Mouse (Mus musculus) telencephalon, adult 2 months (tissue): ENCODE results near the gene Mcu.
A peak's percentile ranks its signal among the peaks of the same experiment; 100 is the strongest.

Experiments used
- DNase-seq: peaks from one replicate; pipeline ENCODE4 v3.0.0-alpha.2; 2011; ENCODE audit warnings: low read depth, low spot score

Mcu gene

DNA sequence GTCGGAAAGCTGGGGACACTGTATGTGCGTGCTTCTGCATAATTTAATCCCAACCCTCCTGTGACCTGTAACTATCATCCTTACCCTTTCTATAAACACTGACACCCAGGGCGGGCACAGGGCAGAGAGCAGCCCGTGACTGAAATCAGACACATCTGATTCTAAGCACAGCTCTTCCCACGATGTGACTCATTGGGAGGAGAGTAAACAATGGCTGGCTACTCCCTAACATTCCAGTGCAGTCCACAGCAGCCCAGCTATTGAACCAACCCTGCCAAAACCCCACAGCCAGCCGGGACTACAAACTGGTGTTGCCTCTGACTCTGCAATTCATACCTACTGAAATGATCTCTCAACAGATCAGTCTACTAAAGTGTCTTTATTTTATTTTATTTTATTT, 78.9 kb downstream of the Mcu start:
- no peak for DNase-seq

- DNase-seq = peak; percentile 46
Measured at GRCm38 (mm10) chr10:59532256-59532655, 84.2 kb downstream of the Mcu start.

DNA sequence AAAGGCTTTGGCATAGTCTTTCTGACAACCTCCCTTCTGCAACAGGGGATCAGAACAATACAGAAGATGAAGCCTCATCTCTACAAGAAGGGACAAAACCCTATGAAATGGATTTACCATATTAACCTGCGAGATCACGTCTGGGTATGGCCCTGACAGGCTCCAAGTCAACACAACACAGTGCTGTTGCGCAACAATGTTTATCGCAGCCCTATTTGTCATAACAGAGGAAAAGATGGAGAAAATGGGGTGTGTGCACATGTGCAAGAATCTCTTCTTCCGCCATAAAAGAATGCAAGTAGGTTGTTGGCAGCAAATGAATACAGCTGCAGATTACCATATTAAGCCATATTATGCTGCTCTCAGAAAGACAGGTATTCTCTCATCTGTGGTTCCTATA, 88.7 kb downstream of the Mcu start:
- DNase-seq = no peak

DNA sequence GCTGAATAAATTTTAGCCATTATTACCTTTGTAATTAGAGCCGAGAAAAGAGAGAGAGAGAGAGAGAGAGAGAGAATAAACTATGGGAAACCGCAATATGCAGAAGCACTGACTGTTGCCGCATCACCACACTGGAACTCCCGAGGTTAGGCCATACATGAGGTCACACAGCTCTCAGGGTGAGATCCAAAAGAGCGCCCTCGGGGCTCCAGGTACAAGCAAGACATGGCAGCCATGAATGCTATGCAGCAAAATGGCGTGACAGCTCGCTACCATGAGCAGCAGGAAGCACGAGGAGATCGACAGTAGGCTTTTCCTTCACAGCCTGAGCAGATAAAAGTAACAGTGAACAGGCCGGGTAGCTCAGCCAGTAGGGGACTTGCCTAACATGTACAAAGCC, 89.2 kb downstream of the Mcu start:
- DNase-seq = no peak

DNA sequence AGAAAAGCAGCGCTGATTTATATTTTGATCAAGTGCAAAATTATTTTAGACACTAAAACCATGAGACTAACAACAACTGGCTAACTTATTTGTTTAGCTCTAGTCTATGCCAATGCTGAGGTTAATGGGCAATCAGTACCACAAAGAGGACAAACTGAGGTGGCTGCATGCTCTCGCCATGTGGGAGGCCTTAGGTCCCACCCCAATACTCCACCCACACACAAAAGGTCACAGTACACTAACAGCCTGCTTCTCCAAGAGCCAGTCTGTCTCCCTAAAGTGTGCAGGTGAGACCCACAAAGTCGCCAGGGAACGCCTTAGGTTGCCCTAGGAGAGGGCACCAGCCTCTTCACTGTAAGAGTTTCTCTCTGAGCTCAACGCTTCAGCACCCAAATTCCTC, 91.8 kb downstream of the Mcu start:
- DNase-seq = no peak

DNA sequence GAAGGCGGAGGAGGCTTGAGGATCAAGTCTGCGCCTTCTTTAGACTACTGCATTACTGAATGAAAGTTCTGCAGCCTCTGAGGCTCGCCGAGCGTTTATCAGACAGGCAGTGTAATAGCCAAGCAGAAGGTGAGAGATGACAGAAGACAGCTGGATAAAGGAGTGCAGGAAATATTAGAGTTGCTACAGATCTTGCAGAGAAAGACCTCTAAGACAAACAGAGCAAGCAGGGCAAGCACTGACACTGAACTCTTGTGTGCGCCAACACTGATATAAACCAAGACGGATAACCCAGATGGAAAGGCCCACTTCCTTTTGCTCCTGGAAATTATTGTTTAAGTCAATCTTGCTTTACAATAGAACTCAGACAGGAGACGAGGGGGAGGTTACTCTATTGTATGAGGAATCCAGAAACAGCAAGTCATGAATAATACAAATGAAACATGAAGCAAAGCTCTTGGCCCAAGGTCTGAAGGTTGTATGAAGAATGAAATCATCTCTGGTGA, 92.6 kb downstream of the Mcu start:
- no peak for DNase-seq

DNA sequence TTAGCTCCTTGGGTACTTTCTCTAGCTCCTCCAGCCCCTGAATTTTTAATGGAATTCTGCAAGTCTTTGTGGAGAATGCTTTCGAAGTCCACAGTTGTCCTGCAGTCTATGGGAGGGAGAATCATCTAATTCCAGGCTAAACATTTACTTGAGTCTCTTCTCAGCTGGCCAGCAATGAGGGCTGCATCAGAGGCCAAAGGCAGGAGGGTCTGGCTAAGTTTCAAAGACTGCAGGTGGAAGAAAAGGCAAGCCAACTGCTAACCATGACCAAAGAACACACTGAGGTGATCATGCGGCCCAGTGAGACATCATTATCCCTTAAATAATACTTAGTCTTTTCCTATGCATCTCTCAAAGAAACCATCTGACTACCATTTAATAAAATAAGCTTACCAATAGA, 95.8 kb downstream of the Mcu start:
- no peak for DNase-seq

- DNase-seq = no peak
Measured at GRCm38 (mm10) chr10:59519411-59519810, 97.1 kb downstream of the Mcu start.

DNA sequence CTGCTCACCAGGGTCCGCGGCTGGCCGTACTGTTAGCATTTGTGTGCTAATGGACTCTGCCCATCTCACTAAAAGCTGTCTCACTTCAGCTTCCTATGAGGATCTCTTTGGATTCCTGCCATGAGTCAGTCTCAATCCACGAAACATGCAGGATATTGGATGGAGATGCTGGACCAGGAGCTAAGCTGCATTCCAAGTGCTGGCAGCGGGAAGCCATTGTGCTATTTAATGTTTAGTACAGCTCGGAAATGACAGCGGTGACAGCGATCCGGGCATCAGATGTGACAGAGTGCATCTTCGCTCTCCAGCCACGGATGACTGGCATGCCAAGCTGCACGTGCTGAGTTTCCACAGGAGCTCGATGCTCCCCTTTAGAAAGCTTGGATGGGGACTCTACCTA, 99.3 kb downstream of the Mcu start:
- no peak for DNase-seq

GRCm38 (mm10) chr10:59514739-59515464, 101.6 kb downstream of the Mcu start:
- no peak for DNase-seq

DNA sequence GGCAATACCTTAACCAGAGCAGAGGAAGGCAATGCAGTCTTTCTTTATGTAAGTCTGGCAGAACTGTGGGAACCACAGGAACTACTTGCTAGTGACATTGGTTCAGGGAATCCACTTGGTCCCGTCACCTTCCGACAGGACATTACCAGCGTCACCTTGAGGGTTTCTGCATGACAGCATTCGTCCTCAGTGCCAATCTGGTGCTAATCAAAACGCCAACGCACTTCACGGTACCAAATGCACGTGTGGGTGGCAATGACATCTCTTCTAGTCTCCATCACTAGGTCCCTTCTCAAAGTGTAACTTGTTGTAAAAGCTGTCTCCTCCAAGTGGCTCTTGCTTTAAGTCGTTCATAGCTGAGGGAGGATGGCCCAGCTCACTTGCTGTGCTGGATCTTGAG, 104.3 kb downstream of the Mcu start:
- DNase-seq = no peak

- DNase-seq = no peak
Measured at GRCm38 (mm10) chr10:59511427-59511963, 105.0 kb downstream of the Mcu start.

DNA sequence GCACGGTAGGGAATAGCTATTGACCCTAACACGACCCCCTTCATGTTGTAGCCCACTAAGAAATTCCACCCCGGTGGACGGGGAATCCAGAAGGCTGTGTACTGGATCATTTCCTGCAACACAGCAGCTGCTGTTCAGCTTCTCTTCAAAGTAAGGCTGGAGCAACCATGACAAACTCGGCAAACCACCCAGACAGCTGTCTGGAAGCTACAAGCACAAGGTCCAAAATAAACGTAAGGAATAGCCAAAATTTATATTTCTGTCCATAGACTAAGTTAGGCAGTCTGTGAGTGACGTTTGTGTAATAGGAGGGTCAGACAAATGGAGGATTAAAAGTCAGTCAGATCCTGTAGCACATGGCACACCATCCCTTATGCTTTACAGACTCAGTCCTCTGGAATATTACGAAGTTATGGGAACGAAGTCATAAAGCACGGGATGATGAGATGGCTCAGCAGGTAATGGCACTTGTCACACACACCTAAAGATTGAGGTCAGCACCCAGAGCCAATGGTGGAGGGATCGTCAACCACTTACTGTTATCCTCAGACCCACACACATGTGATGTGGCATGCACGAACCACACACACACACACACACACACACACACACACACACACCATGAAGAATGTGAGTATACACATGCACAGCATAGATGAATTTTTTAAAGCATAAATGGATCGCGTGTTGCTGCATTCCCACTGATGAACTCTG, 105.6 kb downstream of the Mcu start:
- DNase-seq = peak; percentile 44

- no peak for DNase-seq
Measured at GRCm38 (mm10) chr10:59509197-59509596, 107.3 kb downstream of the Mcu start.

DNA sequence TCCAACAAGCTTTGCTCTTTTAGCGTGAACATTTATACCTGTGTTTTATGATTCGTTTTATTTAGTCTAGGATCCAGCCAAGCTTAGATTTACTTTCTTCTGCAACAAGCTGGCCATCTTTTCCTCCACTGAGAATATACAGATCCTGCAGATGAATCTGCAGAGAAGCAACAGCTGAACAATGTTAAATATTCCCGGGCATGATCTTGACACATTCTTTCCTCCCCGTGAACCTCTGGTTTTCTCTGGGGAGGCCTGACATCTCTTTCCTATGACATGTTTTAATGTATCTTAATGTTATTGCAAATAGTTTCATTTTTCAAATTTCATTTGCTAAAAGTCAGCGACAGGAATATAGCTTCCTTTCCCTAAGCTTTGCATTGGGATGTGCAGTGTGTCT, 109.8 kb downstream of the Mcu start:
- no peak for DNase-seq

DNA sequence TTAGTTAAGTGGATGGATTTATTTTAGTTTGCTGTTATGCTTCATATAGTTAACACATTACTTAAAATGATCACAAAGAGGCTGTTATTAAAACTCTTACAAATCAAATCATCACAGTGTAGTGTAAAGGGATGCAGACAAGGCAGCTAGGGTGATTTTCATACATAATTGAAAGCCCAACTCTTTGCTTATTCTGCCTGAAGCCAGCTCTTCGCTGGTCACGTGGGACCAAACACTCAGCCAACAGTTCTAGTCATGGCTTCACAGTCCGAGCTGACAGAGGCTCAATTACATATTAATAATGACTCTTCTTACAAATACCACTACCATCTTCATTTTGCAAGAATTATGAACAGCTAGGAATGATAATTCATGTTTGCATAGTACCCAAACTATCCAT, 112.2 kb downstream of the Mcu start:
- DNase-seq = no peak

DNA sequence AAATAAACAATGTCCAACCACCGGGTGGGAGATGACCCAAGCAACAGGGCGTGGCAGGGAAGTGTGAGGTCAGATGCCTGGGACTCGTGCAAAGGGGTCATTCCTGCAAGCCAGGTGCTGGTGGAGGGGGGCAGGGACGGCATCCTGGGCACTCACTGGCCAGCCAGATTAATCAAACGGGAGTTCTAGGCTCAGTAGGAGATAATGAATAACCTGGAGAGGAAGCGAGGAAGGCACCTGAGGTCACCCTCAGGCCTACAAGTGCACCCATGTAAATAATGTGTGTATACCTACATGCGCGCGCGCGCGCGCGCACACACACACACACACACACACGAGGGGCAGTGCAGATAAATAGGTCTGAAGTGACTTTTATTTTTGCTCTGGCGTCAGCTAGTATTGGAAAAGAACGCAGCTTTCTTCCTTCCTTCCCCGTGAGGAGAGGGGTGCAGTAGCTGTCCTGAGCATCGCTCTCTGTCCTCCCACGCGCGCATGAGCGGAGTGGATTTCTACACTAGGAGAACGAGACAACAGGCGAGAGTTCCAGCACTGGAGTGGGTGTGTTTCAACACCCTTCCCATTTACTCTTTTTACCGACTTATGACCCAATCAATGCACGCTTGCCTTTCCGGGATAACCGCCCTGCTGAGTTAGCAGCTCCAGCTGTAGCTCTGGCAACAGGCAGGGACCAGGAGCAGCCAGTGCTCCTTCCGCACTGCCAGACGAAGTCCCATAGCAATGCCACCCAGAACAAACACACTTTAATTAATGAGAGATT, 112.9 kb downstream of the Mcu start:
- no peak for DNase-seq

- no peak for DNase-seq
Measured at GRCm38 (mm10) chr10:59502381-59502780, 114.1 kb downstream of the Mcu start.

GRCm38 (mm10) chr10:59501761-59502160, 114.7 kb downstream of the Mcu start:
- no peak for DNase-seq

DNA sequence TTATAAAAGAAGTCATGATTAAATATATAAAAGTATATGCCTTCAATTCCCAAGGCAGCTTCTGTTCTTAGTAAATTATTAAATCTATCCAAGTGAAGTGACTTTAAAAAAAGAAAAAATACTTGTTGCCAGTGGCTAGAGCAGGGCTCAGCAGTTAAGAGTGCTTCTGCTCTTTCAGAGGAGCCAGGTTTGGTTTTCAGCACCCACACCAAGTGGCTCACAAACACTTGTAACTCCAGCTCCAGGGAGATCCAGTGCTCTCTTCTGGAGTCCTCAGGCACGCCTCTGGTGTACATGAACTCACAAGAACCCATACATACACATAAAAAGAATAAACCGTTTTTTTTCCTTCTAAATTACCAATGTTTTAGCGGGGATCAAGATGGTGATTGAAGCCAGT, 116.3 kb downstream of the Mcu start:
- no peak for DNase-seq

DNA sequence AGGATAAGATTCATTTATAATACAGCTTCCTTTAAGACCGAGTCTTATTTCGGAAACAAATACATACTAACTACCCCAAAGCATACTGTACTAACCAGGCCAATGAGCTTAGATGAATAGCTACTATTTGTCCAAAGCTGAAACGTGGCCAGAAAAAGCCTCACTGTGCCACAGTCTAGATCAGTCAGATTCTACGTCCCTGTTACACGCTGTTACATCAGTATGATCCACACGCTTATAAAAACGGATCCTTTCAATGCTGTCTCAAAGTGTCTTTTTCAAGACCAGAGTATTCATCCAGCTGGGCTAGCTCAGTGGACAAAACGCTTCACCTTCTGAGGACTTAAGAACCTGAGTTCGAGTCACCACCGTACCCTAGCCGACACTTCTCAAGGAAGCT, 119.5 kb downstream of the Mcu start:
- no peak for DNase-seq

DNA sequence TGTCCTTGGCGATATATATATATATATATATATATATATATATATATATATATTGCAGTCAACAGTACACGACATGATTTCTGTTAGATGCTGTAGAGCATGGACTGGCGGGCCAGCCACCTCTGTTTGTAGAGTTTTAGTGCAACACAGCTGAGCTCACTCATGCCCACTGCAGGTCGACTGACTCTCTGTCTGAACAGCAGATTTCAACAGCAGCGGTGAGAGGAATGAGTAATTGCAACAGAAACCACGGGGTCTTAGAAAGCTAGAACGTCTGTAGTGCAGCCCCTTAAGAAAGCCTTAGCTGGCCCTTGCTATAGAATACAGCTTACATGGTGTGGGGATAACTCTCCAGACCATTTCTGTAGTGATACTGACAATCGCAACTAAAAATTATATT, 121.6 kb downstream of the Mcu start:
- no peak for DNase-seq
